Mouse (Mus musculus) gastrocnemius, adult 2 months (tissue): Measurements from ENCODE around the gene Krtap4-7. TPM values are rescaled to one million over a fixed set of nuclear protein-coding genes. Genes with fewer than 3 reads are reported as not detected.
"Not testable (repeated sequence)": the region's sequence is repeated elsewhere in the genome, so short reads cannot be mapped to it uniquely, and the experiment has no call there.

Experiments
- DNase-seq: peaks from one replicate; pipeline ENCODE4 v3.0.0; 2022
- H3K27ac ChIP-seq: fragments of 200-600 bp; 2 replicates; pipeline ENCODE4 v1.8.1; 2022; ENCODE audit warnings: mild to moderate bottlenecking
- H3K4me3 ChIP-seq: fragments of 200-600 bp; 2 replicates; pipeline ENCODE4 v1.8.1; 2022; ENCODE audit warnings: mild to moderate bottlenecking, moderate library complexity
- CTCF ChIP-seq: fragments of 200-600 bp; IDR thresholded peaks from 2 replicates; pipeline ENCODE4 v1.8.1; 2022; ENCODE audit warnings: antibody characterized with exemption, mild to moderate bottlenecking, moderate library complexity
- intact Hi-C: fragments of 180-260 bp; cut with DNase I; formaldehyde crosslinking; loops from one replicate; pipeline ENCODE4 v1.15.1; 2025
- total RNA-seq, 2 experiments: library from RNA; stranded (reverse); gene quantifications; 2 replicates each; pipeline ENCODE4 v1.2.3; 2021

The Krtap4-7 gene
- total RNA-seq, 2 experiments from 2014 or later = not detected

DNA sequence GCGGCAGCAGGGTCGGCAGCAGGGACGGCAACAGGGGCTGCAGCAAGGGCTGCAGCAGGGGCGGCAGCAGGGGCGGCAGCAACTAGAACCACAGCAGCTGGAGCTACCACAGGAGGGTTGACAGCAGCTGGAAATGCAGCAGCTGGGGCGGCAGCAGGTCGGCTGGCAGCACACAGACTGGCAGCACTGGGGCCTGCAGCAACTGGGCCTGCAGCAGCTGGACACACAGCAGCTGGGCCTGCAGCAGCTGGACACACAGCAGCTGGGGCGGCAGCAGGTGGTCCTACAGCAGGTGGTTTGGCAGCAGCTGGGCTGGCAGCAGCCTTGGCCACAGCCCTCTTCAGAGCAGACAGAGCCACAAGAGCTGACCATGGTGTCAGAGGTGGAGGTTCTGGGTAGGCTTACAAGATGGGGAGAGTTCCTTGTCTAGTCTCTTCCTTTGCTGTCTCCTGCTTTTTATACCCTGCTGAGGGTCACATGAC lies 9.2 kb downstream of the Krtap4-7 start, which contains the start of gene Krtap4-2:
TSS of gene Krtap4-2 (minus strand) at position 432 of the 482 bp plus-strand sequence.
- no peak within 1 kb of the TSS for H3K4me3 ChIP-seq
- TF ChIP-seq CTCF = no peak
- DNase-seq = no peak
- no peak within 1 kb of the TSS for H3K27ac ChIP-seq
- intact Hi-C loops = no loop called here

GRCm38 (mm10) chr11:99633293-99633692 lies 10.6 kb downstream of the Krtap4-7 start:
- no peak for TF ChIP-seq CTCF
- H3K4me3 ChIP-seq = no peak overlapping the region
- intact Hi-C loops = no loop called here
- DNase-seq = no peak
- no peak overlapping the region for H3K27ac ChIP-seq

GRCm38 (mm10) chr11:99630890-99631289 lies 13.0 kb downstream of the Krtap4-7 start:
- intact Hi-C loops = no loop called here
- H3K27ac ChIP-seq = no peak overlapping the region
- H3K4me3 ChIP-seq = no peak overlapping the region
- TF ChIP-seq CTCF = no peak
- DNase-seq = no peak

DNA sequence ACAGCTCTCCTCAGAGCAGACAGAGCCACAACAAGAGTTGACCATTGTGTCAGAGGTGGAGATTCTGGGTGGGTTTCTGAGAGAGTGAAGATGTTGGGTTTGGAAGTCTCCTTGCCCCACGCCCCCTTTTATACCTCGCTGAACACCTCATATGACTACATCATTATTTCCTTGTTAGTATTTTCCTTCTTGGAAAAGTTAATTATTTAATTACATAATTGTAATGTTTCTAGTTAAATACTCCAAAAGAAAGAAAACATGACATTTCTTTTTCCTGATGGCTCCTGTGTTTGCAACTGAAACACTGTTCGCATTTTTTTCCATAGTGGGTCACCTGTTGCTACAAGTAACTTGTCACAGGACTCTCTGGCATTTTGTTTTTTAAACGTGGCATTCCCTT lies 15.8 kb downstream of the Krtap4-7 start, which contains the start of gene Krtap4-1:
TSS of gene Krtap4-1 (minus strand) at position 101 of the 400 bp plus-strand sequence.
- no peak for DNase-seq
- Histone ChIP-seq H3K27ac (no peak within 1 kb of the TSS), H3K4me3 (no peak within 1 kb of the TSS)
- TF ChIP-seq CTCF = no peak
- intact Hi-C loops = no loop called here

DNA sequence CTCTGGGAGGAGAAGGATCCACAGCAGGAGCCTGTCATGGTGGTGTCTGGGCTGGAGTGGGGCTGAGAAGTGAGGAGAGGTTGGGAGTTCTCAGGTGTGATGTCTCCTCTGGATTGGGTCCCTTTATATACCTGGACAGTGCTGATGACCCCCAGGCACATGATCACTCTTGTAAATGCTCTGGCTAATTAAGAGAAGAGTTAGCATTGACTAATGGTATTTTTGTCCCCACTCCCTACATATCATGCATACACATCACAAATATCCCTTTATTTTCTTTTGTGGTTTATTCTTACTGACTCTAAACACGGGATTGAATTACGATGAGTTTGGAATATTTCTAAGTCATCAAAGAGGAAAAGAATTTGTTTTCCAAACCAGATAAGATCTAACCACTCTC lies 23.6 kb downstream of the Krtap4-7 start, which contains the start of gene Gm11562:
TSS of gene Gm11562 (minus strand) at position 101 of the 400 bp plus-strand sequence.
- H3K27ac ChIP-seq = no peak within 1 kb of the TSS
- no peak for TF ChIP-seq CTCF
- intact Hi-C loops = no loop called here
- DNase-seq = no peak
- no peak within 1 kb of the TSS for H3K4me3 ChIP-seq

DNA sequence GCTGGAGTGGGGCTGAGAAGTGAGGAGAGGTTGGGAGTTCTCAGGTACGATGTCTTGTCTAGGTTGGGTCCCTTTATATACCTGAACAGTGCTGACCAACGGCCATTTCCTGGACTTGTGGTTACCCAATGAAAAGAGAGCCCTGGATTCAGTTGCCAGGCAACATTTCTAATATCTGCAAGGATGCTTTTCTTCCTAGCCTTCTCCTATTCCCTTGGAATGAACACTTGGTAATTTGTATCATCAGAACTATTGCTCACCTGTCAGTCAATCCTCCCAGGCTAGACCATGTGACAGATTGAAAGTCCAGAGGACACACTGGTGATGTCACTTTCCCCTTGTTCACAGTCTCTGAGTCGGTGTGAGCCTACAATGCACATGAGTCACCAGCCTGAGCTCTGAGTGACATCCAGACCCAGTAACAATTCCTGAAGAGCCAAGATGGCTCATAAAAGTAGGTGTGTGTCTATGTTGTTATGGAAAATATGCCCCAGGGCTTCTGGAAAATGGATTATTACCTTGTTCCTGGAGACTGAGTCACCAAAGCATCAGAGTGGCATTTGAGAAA lies 29.0 kb downstream of the Krtap4-7 start, which contains the start of gene Krtap2-4:
TSS of gene Krtap2-4 (minus strand) at position 51 of the 568 bp plus-strand sequence.
- DNase-seq = no peak
- no peak within 1 kb of the TSS for H3K27ac ChIP-seq
- intact Hi-C loops = no loop called here
- TF ChIP-seq CTCF = no peak
- no peak within 1 kb of the TSS for H3K4me3 ChIP-seq

- H3K27ac ChIP-seq, DNase-seq, H3K4me3 ChIP-seq, intact Hi-C loops: not testable (repeated sequence)
Measured at GRCm38 (mm10) chr11:99610089-99610488, 33.8 kb downstream of the Krtap4-7 start, which contains the start of gene Gm11937. Gene Gm11937, minus strand, starts transcription at chr11:99610189.

DNA sequence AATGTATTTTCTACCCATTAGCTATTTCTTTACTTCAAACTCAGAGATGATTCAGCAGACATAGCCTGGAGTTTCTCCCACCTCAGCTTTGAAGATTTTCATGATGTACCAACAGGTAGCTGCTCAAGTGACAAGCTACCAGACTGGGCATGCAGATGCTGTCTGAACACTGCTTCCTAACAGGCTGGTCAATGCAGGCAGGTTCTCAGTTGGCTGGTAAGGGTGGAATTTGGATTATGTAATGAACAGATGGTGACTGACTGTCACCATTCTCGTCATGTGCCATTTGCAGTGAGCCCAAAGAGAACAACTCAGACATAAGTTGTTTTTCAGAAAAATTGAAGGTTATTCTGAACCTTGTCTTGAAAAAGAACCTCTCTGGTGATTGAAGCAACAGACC lies 34.8 kb downstream of the Krtap4-7 start:
- intact Hi-C loops = no loop called here
- no peak overlapping the region for H3K4me3 ChIP-seq
- TF ChIP-seq CTCF = no peak
- no peak overlapping the region for H3K27ac ChIP-seq
- DNase-seq = no peak

GRCm38 (mm10) chr11:99603208-99603607 lies 40.7 kb downstream of the Krtap4-7 start, which contains the start of gene Gm11938:
Gene Gm11938, minus strand, starts transcription at chr11:99603308.
- H3K4me3 ChIP-seq, DNase-seq, H3K27ac ChIP-seq, intact Hi-C loops: not testable (repeated sequence)

GRCm38 (mm10) chr11:99597742-99598141 lies 46.1 kb downstream of the Krtap4-7 start, which contains the start of gene Krtap9-3:
Gene Krtap9-3, minus strand, starts transcription at chr11:99598105.
- intact Hi-C loops, H3K27ac ChIP-seq, DNase-seq, H3K4me3 ChIP-seq: not testable (repeated sequence)

Other genes starting within 250 kb of the Krtap4-7 start
- not detected for gene Krt12, start 221.8 kb downstream of the Krtap4-7 start, total RNA-seq
- not detected for gene Krt20, start 205.9 kb downstream of the Krtap4-7 start, total RNA-seq
- not detected for gene Krt23, start 151.0 kb downstream of the Krtap4-7 start, total RNA-seq
- gene Krt39, start 122.8 kb downstream of the Krtap4-7 start, total RNA-seq = not detected
- gene Krt40, start 100.9 kb downstream of the Krtap4-7 start, total RNA-seq = not detected
- gene Krtap3-3, start 93.2 kb downstream of the Krtap4-7 start, total RNA-seq = not detected
- not detected for gene Krtap3-2, start 87.2 kb downstream of the Krtap4-7 start, total RNA-seq
- gene Gm11939, start 84.6 kb downstream of the Krtap4-7 start, total RNA-seq = not detected
- not detected for gene Krtap3-1, start 77.5 kb downstream of the Krtap4-7 start, total RNA-seq
- not detected for gene Krtap1-5, start 63.1 kb downstream of the Krtap4-7 start, total RNA-seq
- not detected for gene Krtap1-4, start 60.4 kb downstream of the Krtap4-7 start, total RNA-seq
- gene Krtap1-3, start 52.8 kb downstream of the Krtap4-7 start, total RNA-seq = not detected
- gene Krtap9-3, start 46.0 kb downstream of the Krtap4-7 start, total RNA-seq = not detected
- gene Gm11938, start 40.8 kb downstream of the Krtap4-7 start, total RNA-seq = not detected
- not detected for gene Gm11937, start 33.9 kb downstream of the Krtap4-7 start, total RNA-seq
- gene Krtap2-4, start 29.2 kb downstream of the Krtap4-7 start, total RNA-seq = not detected
- not detected for gene Gm11562, start 23.7 kb downstream of the Krtap4-7 start, total RNA-seq
- not detected for gene Krtap4-1, start 15.9 kb downstream of the Krtap4-7 start, total RNA-seq
- not detected for gene Krtap4-2, start 9.0 kb downstream of the Krtap4-7 start, total RNA-seq
- not detected for gene Gm11555, start 6.1 kb upstream of the Krtap4-7 start, total RNA-seq
- gene Gm11563, start 14.9 kb upstream of the Krtap4-7 start, total RNA-seq = not detected
- not detected for gene Krtap4-6, start 21.9 kb upstream of the Krtap4-7 start, total RNA-seq
- gene Gm14190, start 46.7 kb upstream of the Krtap4-7 start, total RNA-seq = not detected
- not detected for gene Gm14180, start 90.2 kb upstream of the Krtap4-7 start, total RNA-seq
- gene Gm11595, start 128.8 kb upstream of the Krtap4-7 start, total RNA-seq = not detected
- gene Krtap4-8, start 136.6 kb upstream of the Krtap4-7 start, total RNA-seq = not detected
- gene Krtap4-9, start 141.1 kb upstream of the Krtap4-7 start, total RNA-seq = not detected
- gene Gm11596, start 149.4 kb upstream of the Krtap4-7 start, total RNA-seq = not detected
- gene Gm11569, start 154.8 kb upstream of the Krtap4-7 start, total RNA-seq = not detected
- gene Gm11554, start 160.4 kb upstream of the Krtap4-7 start, total RNA-seq = not detected
- not detected for gene Krtap4-13, start 165.8 kb upstream of the Krtap4-7 start, total RNA-seq
- gene Gm11564, start 171.6 kb upstream of the Krtap4-7 start, total RNA-seq = not detected
- not detected for gene 2300003K06Rik, start 194.0 kb upstream of the Krtap4-7 start, total RNA-seq
- not detected for gene Krtap4-16, start 207.5 kb upstream of the Krtap4-7 start, total RNA-seq
- not detected for gene Gm11568, start 213.8 kb upstream of the Krtap4-7 start, total RNA-seq
- not detected for gene Gm11559, start 220.4 kb upstream of the Krtap4-7 start, total RNA-seq
- gene Krtap9-1, start 229.3 kb upstream of the Krtap4-7 start, total RNA-seq = not detected
- gene Gm11567, start 235.1 kb upstream of the Krtap4-7 start, total RNA-seq = not detected